Mouse (Mus musculus) spleen, postnatal 36 days (tissue): ENCODE results near the gene Sct.

Experiments used
- DNase-seq, 2 experiments: peaks; one replicate each; pipeline ENCODE4 v3.0.0; 2022; ENCODE audit warnings: low spot score in 2 of 2, mixed read lengths in 1 of 2

Sct gene

GRCm38 (mm10) chr7:141230570-141230969 is 48.4 kb downstream of the Sct start:
- DNase-seq = no peak

DNA sequence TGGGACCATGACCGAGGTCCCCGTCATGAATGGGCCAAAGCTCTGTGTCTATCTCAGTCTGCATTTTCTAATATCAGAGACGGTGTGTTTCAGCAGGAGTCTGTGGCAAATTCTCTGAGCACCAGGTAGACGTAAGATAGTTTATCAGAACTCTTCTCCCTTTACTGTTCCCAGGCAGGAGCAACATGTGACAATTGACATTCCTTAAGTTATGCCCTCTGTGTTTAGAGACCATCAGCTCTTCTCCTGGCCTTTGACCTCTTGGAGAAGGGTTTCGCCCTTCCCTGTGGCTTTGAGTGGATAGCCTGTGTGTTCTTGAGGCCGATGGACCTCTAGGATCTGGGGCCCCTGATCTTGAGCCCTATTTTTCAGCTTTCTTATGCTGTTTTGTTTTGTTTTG is 49.2 kb downstream of the Sct start:
- no peak for DNase-seq
